9 mouse cellular contexts compared by ENCODE assay signal in the genomic region with DNA sequence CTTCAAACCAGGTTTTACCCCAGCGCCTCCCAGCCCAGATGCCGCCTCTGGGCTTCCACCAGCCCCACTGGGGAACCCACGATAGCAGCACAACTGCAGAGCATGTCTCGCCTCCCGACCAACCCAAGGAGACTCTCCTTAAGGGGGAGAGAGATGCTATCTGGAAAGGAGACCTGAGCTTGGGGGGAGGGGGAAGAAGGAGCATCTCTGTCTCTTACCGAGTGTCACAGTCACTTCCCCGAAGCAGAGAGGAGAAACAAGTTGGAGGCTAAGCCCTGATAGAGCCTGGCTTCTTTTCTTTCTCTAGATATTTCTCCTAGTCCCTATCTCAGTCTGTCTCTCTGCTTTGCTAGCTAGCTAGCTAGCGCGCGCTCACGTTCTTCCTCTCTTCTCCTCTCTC. TPM values are rescaled to one million over a fixed set of nuclear protein-coding genes. Genes with fewer than 3 reads are reported as not detected.
A peak's percentile ranks its signal among the peaks of the same experiment; 100 is the strongest.
DNase-seq lines count a peak whose midpoint lies in the region; ATAC-seq lines count a peak whose summit lies in the region.
"Had no signal": no experiment of that assay in that cellular context is flagged by ENCODE, and none has a peak within 500 bp of the region (broad histone marks: within the 10 kb centered on the region; RNA-seq: fewer than 3 reads in every experiment).

No protein-coding gene starts in this region.

- H3K4me1 ChIP-seq in kidney, embryonic 16.5 days (ENCODE audit: insufficient read depth, low read length), result no peaks in the 10 kb centered on the region
- no peaks in the 10 kb centered on the region for H3K4me1 ChIP-seq in embryonic facial prominence, embryonic 13.5 days

- H3K4me3 ChIP-seq in kidney, embryonic 16.5 days (ENCODE audit: low read length), result peak overlapping the region; percentile 36
- peak overlapping the region; percentile 42 for H3K4me3 ChIP-seq in embryonic facial prominence, embryonic 13.5 days

- peak overlapping the region; percentile 50 for H3K4me2 ChIP-seq in kidney, embryonic 16.5 days (replicated peaks; ENCODE audit: low read depth, low read length)
- H3K4me2 ChIP-seq in embryonic facial prominence, embryonic 13.5 days, result peak overlapping the region; percentile 63

- no peak overlapping the region for H3K27ac ChIP-seq in kidney, embryonic 16.5 days (ENCODE audit: low read length)
- H3K27ac ChIP-seq in embryonic facial prominence, embryonic 13.5 days, result no peak overlapping the region

- DNase-seq in kidney, postnatal 4 days, result no peak
- peak; percentile 3 to 20 for DNase-seq in left cerebral cortex, postnatal 14 days (ENCODE audit: low spot score in 2 of 2)
- DNase-seq in retina, embryonic 14.5 days (ENCODE audit: low spot score), result peak; percentile 35
- DNase-seq in thymus, postnatal 0 days (ENCODE audit: low spot score), result no peak
- no peak for DNase-seq in B cell, adult 2 months

- intact Hi-C loops in left cerebral cortex, postnatal 14 days (cut with DNase I), result no loop called here

- H3K9me3 ChIP-seq in kidney, embryonic 16.5 days (ENCODE audit: low read length), result no peaks in the 10 kb centered on the region
- no peaks in the 10 kb centered on the region for H3K9me3 ChIP-seq in embryonic facial prominence, embryonic 13.5 days

- peaks cover 2% of the 10 kb centered on the region; the same call in 1 of the 2 replicates for H3K27me3 ChIP-seq in kidney, embryonic 16.5 days (ENCODE audit: insufficient read depth, low read length)
- peaks cover 13% of the 10 kb centered on the region for H3K27me3 ChIP-seq in embryonic facial prominence, embryonic 13.5 days

- ATAC-seq in kidney, embryonic 16.5 days (ENCODE audit: low FRiP score, low TSS enrichment), result peak; percentile 65; the same call in 1 of the 2 replicates
- ATAC-seq in embryonic facial prominence, embryonic 13.5 days (ENCODE audit: insufficient number of reproducible peaks, insufficient read depth, low FRiP score, low TSS enrichment, low read depth), result no peak
- ATAC-seq in megakaryocyte-erythroid progenitor cell, adult 5-6 weeks (replicated peaks; ENCODE audit: low FRiP score, low TSS enrichment, poor library complexity, severe bottlenecking), result no peak

- no peaks in the 10 kb centered on the region for H3K36me3 ChIP-seq in kidney, embryonic 16.5 days (ENCODE audit: insufficient read depth, low read length)
- H3K36me3 ChIP-seq in embryonic facial prominence, embryonic 13.5 days, result no peaks in the 10 kb centered on the region

- WGBS in kidney, embryonic 16.5 days, result 20% methylated on average over 11 of the region's 11 CpGs
- 11% methylated on average over 7 of the region's 11 CpGs for WGBS in embryonic facial prominence, embryonic 13.5 days

- H3K9ac ChIP-seq in kidney, embryonic 16.5 days (replicated peaks; ENCODE audit: low read length), result no peak overlapping the region; the same call in 1 of the 2 replicates
- H3K9ac ChIP-seq in embryonic facial prominence, embryonic 13.5 days, result 0 out of 2 replicates have a peak overlapping the region, but pooled peaks have one; percentile 21

RNA-seq across cellular contexts. Expression of a gene that starts 0.9 kb away (rescaled TPM):
- polyA plus RNA-seq in kidney, embryonic 16.5 days (2015; fragmentation: Nextera tagmentation; extraction: Ambion mirVana), result 3.0 and 3.2 TPM in 2 replicates
- 2.4 and 2.9 TPM in 2 replicates for polyA plus RNA-seq in embryonic facial prominence, embryonic 13.5 days (2015; fragmentation: Nextera tagmentation; extraction: Ambion mirVana)
- total RNA-seq in left cerebral cortex, postnatal 14 days (2021), result 10 to 100 TPM; 82.2 to 96.0 TPM
- 0.09 and 0.10 TPM in 2 replicates for polyA plus RNA-seq in thymus, postnatal 0 days (2015; fragmentation: Nextera tagmentation; extraction: Ambion mirVana)
- not detected in 2 replicates for total RNA-seq in megakaryocyte-erythroid progenitor cell, adult 5-6 weeks (2014; fragmentation: Nextera tagmentation)
- total RNA-seq in megakaryocyte-erythroid progenitor cell, adult 5-6 weeks (2017), result not detected in 2 replicates
- total RNA-seq: hematopoietic stem cell, adult 5-6 weeks had no signal

Comparison
In these comparisons a context has a peak if more than half of its experiments do, and no peak if none do; other contexts are left out.
1. DNase-seq: peak in left cerebral cortex, postnatal 14 days (2 of 2) and retina, embryonic 14.5 days (single experiment); none in kidney, postnatal 4 days (0 of 2), thymus, postnatal 0 days (single experiment) and B cell, adult 2 months (0 of 2).